Mouse (Mus musculus): ENCODE data around the gene Wbp1l.

- TF ChIP-seq CTCF (IDR thresholded peaks at IDR 0.05; ENCODE audit: low read depth) (no peak), EP300 (optimal IDR thresholded peaks at IDR 0.05) (no peak)
Observed at GRCm38 (mm10) chr19:46679720-46680383, 81.0 kb downstream of the Wbp1l start.
